Mouse (Mus musculus) adipocyte (in vitro differentiated cells): ENCODE data around the gene Ear1.
"Not testable (repeated sequence)": the region's sequence is repeated elsewhere in the genome, so short reads cannot be mapped to it uniquely, and the experiment has no call there.

Source experiments
- DNase-seq: peaks from one replicate; pipeline ENCODE4 v3.0.0-alpha.2; 2016; ENCODE audit warnings: low spot score

The Ear1 gene

DNA sequence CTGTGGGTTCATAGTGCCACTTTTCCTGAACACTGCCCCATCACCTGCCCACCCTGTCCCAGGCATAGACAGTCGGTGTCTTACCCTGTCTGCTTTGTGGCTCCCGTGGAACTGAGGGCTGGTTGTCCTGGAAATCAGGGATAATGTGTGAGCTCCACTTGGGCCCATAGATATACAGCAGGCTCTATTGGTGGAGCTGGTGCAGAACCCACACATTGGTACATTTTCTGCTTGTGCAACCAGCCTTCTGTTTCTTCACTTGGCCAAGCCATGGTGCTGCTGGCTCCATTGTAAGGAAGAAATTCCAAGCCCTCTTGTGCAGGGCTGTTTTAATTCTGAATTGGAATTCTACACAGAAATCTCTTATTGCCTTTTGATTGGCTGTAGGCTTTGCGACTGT is at the start of gene Ear1:
Gene Ear1 (minus strand): TSS at position 101 of the 400 bp plus-strand sequence.
- not testable (repeated sequence) for DNase-seq

DNA sequence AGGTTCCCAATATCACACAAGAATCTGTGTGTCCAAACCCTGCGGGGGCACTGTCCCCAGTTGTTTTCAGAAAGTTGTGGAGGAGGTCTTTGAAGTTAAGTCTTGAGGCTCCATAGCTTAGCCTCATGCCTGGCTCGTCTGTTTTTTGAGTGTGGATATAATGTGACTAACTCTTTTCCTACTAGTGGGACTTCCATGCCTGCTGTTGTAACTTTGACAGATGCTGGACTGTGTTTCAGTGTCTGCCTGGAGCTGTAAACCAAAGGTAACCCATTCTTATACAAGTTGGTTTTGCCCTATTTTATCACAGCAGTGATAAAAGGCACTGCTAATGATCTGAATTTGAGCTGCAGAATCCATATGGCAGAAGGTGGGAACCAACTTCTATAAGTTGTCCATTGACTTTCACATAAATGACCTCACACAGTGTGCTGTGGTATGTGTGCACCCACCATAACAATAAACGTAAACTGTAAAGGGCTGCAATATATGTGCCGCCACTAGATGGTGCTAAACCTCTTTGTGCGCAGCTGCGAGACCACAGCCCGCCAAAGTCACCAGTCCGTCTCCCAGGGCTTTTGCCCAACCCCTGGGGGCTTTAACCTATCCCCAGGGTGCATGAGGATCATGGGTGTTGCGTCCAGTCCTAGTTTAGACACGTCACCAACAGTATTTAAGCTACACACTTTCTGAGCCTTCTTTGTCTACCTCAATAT is 49.5 kb upstream of the Ear1 start, which contains the start of gene Gm8113:
Gene Gm8113 (plus strand): TSS at position 703 of the 716 bp plus-strand sequence.
- DNase-seq, result not testable (repeated sequence)

DNA sequence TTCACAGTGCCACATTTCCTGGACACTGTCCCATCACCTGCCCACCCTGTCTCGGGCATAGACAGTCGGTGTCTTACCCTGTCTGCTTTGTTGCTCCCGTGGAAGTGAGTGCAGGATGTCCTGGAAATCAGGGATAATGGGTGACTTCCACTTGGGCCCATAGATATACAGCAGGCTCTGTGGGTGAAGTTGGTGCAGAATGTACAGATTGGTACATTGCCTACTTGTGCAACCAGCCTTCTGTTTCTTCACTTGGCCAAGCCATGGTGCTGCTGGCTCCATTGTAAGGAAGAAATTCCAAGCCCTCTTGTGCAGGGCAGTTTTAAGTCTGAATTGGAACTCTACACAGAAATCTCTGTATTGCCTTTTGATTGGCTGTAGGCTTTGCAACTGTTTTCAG is 48.1 kb upstream of the Ear1 start, which contains the start of gene Ear10:
Gene Ear10 (minus strand): TSS at position 101 of the 400 bp plus-strand sequence.
- not testable (repeated sequence) for DNase-seq

DNA sequence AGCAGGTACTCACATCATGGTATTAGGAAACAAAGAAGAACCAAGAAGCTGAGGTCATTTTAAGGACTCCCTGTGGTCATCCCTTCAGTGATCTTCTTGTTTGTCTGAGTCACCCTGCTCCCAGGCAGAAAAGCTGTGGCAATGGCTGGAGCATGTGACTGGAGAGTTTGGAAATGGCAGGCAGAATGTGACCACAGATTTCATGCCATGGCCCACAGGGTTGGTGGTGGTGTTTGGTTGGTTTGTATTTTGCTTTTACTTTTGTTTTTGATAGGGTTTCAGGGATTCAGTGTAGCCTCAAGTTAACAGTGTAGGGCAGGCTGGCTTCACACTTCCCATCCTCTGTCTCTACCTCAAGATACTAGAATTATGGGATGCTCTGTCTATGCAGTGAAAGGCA is 42.9 kb upstream of the Ear1 start:
- not testable (repeated sequence) for DNase-seq

DNA sequence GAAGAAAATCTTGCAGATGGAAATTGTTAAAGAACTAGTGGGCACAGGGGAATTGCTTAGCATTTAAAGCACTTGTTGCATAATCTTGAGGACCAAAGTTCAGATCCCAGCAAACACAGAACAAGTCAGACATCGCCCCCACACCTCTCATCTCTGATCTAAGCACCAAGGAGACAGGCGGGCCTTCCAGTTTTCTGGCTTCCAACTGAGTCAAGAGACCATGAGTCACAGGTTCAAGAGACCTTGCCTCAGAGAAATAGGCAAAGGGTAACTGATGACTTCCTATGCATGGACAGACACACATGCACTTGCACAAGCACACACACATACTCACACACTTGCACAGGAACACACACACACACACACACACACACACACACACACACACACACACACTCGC is 23.3 kb upstream of the Ear1 start:
- DNase-seq, result not testable (repeated sequence)

DNA sequence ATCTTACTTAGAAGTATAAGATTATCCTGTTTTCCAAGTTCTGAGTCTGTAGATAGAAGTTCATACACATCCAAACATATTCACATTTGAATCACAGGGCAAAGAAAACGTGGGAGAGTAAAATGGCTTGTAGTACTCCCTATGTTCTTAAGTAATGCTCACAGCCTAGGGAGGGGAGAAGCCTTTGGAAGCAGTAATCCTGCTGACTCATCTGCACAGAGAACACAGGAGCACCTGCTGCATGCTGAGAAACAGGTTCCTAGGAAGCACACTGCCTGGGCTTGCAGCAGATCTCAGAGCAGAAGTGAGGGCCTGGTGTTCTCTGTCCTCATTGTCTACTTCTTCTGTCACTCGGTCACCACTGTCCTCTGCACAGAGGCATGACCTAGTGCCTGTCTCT is 20.0 kb upstream of the Ear1 start:
- DNase-seq, result not testable (repeated sequence)

DNA sequence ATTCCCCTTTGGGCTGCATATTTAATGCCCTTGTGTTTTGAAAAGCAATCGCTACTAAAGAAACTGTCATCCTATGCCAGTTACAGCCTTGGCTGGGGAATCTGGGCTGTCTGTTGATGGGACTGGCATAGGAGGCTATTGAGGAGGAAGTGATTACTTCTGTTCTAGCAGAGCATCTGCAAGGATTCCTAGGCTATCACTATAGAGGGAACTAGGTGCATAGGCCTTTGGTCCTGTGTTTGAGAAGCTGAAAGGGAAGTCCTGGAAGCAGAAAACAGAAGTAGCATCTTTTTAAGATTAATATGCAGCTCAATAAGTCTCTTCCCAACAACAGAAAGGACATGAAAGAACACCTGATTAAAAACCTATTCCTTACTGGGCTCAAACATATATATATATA is 16.0 kb upstream of the Ear1 start:
- not testable (repeated sequence) for DNase-seq

DNA sequence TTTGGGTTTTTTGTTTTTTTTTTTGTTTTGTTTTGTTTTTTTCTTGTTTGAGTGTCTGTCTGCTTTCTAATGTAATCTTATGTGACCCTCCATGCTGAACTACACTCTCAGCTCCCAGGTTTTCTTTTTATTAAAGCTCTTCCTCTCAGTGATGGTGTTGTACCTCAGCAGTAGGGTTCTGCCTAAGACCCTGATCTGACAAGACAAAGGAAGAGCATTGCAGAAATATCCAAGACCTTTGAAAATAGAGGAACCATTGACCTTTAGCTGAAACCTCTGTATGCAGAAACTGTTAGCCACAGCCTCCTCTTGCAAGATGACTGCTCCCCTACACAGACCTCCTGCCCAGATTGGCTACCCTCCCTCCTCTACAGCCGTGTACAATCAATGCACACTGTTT is 10.9 kb upstream of the Ear1 start:
- DNase-seq, result not testable (repeated sequence)

DNA sequence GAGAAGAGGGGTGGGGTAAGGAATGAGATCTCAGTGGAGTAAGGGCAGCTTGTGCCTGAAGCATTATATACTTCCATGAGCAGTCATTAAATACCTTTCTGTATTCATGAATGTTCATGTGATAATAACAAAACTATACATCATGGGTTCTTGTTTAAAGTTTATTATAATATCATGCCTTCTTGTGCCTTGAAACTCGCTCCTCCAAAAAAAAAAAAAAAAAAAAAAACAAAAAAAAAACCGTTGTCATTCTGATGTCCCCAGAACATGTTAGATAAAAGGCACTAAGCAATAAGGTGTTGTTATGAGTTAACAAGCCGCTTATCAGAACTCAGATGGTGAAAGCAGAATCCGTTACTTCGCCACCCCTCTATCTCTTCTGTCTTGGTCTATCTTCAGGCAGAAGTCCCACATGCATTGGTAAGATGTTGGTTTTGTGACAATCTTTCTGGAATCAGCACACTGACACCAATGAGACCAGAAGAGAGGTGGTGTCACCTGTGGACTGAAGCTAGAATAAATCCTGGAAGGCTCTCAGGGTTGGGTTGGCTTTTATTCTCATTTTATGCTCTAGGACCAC is 4.7 kb upstream of the Ear1 start:
- DNase-seq, result not testable (repeated sequence)

DNA sequence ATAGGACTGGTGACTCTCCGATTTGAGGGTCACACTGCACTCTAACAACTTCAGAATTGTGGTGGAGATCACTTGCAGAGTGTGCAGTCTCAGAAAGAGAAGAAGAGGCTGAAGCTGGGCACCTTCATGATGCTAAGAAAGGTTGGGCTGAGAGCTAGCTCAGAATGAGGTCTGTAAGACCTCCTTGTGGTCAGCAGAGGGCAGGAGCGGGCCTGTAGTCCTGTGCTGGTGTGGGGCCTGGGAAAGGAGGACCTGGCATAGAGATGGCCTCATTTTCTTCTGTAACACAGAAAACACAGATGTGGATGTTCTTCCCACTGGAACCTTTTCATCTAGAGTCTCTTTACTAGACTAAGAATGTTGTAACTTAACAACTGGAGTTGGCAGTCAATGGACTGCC is 2.5 kb upstream of the Ear1 start:
- not testable (repeated sequence) for DNase-seq

DNA sequence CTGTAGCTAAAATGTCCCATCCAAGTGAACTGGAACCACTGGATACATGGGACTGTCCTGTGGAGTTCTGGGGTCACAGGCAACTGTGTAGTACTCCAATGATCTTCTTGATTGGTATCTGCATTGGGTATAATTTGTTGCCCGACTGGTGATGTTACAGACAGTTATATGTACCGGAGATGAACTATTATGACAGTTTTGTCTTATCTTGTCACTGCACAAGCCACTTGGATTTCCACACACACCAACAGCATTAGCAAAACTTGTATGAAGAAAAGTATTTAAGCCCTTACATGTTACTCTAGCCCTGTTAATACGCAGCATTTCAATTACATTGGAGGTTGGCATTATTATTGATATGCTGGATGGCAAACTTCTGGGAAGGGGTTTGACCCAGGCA is 455 bp downstream of the Ear1 start:
- DNase-seq, result not testable (repeated sequence)

DNA sequence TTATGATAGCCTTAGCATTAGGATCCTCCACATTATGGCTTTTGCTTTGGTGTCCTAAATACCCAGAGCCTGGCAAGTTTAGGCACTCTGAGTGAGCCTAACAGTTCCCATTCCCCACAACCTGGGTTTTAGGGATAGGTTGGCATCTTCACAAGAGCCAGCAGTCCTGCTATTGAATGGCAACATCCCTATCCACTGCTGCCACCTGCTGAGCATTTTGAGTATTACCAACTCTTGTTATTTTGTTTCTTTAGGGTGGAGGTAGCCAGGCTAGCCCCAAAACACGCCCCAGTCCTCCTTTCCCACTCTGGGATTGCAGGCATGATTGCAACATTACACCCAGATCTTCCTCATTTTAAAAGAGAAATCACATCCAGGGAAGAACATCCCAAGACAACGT is 14.8 kb downstream of the Ear1 start:
- DNase-seq, result not testable (repeated sequence)

DNA sequence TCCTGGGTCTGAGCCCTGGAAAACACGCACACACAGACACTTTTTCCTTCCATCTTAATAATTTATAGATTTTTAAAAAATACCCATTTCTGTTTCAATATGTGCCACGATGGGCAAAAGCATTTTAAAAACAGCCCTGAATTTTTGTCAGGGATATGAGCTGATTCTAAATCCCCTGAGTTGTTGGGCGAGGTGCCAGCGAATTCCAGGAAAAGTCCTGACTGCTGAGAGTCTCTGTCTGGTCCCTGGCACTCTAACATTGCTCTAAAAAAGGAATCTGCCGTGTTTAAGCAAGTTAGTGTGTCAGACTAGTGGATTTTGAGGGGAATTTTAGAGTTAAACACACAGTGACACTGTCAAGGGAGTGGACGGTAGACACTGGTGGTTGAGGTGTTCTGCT is 15.9 kb downstream of the Ear1 start:
- DNase-seq, result not testable (repeated sequence)

DNA sequence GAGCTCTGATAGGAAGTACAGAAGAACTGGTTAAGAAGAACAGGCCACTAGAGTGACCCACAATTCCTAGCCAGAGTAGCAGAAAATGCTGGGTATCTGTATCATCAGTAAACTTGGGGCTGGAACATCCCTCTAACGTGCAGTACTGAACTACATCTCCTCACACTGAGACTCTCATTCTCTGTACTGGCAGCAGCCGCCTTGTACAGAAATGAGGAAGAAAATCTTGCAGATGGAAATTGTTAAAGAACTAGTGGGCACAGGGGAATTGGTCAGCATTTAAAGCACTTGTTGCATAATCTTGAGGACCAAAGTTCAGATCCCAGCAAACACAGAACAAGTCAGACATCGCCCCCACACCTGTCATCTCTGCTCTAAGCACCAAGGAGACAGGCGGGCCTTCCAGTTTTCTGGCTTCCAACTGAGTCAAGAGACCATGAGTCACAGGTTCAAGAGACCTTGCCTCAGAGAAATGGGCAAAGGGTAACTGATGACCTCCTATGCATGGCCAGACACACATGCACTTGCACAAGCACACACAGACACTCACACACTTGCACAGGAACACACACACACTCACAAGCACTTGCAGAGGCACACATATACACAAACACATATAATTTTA is 31.3 kb downstream of the Ear1 start:
- DNase-seq, result not testable (repeated sequence)

DNA sequence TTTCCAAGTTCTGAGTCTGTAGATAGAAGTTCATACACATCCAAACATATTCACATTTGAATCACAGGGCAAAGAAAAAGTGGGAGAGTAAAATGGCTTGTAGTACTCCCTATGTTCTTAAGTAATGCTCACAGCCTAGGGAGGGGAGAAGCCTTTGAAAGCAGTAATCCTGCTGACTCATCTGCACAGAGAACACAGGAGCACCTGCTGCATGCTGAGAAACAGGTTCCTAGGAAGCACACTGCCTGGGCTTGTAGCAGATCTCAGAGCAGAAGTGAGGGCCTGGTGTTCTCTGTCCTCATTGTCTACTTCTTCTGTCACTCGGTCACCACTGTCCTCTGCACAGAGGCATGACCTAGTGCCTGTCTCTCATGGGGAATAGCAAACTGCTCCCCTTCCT is 34.3 kb downstream of the Ear1 start:
- DNase-seq, result not testable (repeated sequence)

DNA sequence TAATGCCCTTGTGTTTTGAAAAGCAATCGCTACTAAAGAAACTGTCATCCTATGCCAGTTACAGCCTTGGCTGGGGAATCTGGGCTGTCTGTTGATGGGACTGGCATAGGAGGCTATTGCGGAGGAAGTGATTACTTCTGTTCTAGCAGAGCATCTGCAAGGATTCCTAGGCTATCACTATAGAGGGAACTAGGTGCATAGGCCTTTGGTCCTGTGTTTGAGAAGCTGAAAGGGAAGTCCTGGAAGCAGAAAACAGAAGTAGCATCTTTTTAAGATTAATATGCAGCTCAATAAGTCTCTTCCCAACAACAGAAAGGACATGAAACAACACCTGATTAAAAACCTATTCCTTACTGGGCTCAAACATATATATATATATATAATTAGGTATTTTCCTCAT is 40.0 kb downstream of the Ear1 start:
- DNase-seq, result not testable (repeated sequence)

DNA sequence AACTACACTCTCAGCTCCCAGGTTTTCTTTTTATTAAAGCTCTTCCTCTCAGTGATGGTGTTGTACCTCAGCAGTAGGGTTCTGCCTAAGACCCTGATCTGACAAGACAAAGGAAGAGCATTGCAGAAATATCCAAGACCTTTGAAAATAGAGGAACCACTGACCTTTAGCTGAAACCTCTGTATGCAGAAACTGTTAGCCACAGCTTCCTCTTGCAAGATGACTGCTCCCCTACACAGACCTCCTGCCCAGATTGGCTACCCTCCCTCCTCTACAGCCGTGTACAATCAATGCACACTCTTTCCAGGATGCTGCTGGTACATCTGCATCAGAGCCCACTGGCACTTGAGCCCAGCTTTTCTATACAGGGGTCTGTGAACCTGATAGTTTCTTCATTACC is 44.9 kb downstream of the Ear1 start:
- DNase-seq, result not testable (repeated sequence)

DNA sequence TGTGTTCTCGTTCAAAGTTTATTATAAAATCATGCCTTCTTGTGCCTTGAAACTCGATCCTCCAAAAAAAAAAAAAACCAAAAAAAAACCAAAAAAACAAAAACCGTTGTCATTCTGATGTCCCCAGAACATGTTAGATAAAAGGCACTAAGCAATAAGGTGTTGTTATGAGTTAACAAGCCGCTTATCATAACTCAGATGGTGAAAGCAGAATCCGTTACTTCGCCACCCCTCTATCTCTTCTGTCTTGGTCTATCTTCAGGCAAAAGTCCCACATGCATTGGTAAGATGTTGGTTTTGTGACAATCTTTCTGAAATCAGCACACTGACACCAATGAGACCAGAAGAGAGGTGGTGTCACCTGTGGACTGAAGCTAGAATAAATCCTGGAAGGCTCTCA is 51.1 kb downstream of the Ear1 start:
- not testable (repeated sequence) for DNase-seq

DNA sequence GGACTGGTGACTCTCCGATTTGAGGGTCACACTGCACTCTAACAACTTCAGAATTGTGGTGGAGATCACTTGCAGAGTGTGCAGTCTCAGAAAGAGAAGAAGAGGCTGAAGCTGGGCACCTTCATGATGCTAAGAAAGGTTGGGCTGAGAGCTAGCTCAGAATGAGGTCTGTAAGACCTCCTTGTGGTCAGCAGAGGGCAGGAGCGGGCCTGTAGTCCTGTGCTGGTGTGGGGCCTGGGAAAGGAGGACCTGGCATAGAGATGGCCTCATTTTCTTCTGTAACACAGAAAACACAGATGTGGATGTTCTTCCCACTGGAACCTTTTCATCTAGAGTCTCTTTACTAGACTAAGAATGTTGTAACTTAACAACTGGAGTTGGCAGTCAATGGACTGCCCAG is 53.4 kb downstream of the Ear1 start:
- DNase-seq, result not testable (repeated sequence)

DNA sequence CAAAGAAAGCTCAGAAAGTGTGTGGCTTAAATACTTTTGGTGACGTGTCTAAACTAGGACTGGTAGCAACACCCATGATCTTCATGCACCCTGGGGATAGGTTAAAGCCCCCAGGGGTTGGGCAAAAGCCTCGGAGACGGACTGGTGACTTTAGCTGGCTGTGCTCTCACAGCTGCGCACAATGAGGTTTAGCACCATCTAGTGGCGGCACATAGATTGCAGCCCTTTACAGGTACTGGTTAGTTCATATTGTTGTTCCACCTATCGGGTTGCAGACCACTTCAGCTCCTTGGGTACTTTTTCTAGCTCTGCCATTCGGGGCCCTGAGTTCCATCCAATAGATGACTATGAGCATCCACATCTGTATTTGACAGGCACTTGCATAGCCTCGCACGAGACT is 62.9 kb downstream of the Ear1 start:
- DNase-seq, result not testable (repeated sequence)

DNA sequence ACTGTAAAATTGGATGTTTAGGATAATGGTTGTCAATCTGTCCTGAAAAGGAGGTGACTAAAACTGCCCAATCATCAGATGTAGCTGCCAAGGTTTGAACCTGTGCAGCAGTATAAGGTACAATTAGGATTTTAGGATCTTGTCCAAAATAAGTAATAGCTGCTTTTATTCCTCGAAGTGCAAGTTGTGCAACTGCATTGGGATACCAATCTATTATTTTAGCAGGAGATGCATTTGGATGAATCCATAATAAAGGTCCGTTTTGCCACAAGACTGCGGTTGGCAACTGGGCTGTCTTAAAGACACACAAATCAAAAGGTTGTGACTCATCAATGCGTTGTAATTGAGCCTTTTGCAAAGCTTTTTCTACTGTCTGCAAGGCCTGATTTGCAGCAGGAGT is 67.2 kb downstream of the Ear1 start:
- DNase-seq, result not testable (repeated sequence)

DNA sequence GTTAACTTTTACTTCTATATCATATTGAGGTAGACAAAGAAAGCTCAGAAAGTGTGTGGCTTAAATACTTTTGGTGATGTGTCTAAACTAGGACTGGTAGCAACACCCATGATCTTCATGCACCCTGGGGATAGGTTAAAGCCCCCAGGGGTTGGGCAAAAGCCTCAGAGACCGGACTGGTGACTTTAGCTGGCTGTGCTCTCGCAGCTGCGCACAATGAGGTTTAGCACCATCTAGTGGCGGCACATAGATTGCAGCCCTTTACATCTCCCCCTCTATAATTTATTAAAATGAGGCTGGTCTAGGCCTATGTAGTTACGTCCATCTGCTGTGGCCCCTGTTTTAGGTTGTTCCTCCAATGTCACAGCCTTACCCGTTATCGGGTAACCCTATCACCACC is 70.9 kb downstream of the Ear1 start:
- DNase-seq, result not testable (repeated sequence)

DNA sequence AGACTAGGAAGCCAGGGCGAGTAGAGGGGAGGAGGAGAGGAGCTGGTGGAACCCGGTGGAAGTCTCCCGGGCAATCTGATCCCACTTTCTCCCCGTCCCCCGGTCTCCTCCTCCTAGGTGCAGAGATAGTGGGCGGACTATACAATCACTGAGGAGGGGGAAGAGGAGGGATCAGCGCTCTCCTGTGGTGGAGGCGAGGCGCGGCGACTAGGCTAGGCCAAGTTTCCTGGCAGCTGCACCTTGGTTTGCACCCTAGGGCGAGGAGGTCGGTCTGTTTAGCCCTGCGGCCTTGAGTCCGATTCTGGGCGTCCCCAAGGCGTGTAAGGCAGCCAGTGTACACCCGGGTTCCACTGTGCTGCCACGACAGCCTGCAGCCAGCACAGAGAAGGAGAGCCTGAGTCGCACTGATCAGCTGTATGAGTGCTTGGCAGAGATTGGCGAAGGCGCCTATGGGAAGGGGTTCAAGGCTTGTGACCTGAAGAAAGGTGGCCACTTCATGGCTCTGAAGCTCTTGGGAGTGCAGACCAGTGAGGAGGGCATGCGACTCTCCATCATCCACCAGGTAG is 78.3 kb downstream of the Ear1 start:
- not testable (repeated sequence) for DNase-seq
